Mouse (Mus musculus): ENCODE measurements around the gene Tmod1.

Gene Tmod1

GRCm38 (mm10) chr4:46131791-46132190, 93.1 kb downstream of the Tmod1 start:
- DNase-seq (ENCODE audit: low read depth): no peak

GRCm38 (mm10) chr4:46137629-46138286, 99.0 kb downstream of the Tmod1 start:
- no peak for DNase-seq (ENCODE audit: low read depth)

GRCm38 (mm10) chr4:46138287-46139222, 99.8 kb downstream of the Tmod1 start, which contains the start of the genes Ncbp1 and Tstd2:
Gene Ncbp1, plus strand, starts transcription at chr4:46138613.
Gene Tstd2, minus strand, starts transcription at chr4:46138694.
- DNase-seq (ENCODE audit: low read depth): peak; percentile 97

- DNase-seq (ENCODE audit: low read depth): peak; percentile 57
Measured at GRCm38 (mm10) chr4:46144323-46144722, 105.6 kb downstream of the Tmod1 start.

GRCm38 (mm10) chr4:46146881-46147280, 108.1 kb downstream of the Tmod1 start:
- no peak for DNase-seq (ENCODE audit: low read depth)

- DNase-seq (ENCODE audit: low read depth): peak; percentile 84
Measured at GRCm38 (mm10) chr4:46151903-46152544, 113.3 kb downstream of the Tmod1 start.

GRCm38 (mm10) chr4:46164027-46164426, 125.3 kb downstream of the Tmod1 start:
- DNase-seq (ENCODE audit: low read depth): peak; percentile 26

All from naive thymus-derived CD4-positive, alpha-beta T cell, adult 2 months (primary cell).